Mouse (Mus musculus) heart, postnatal 0 days (tissue): ENCODE data around the gene Gm28038.

Experiments
- CTCF ChIP-seq: IDR thresholded peaks from 2 replicates; pipeline ENCODE4 v1.5.1; 2016; ENCODE audit warnings: antibody characterized with exemption, control low read depth, low read depth
- EP300 ChIP-seq: IDR thresholded peaks from 2 replicates; pipeline ENCODE4 v1.6.1; 2016; ENCODE audit warnings: antibody characterized with exemption, low read depth

DNA sequence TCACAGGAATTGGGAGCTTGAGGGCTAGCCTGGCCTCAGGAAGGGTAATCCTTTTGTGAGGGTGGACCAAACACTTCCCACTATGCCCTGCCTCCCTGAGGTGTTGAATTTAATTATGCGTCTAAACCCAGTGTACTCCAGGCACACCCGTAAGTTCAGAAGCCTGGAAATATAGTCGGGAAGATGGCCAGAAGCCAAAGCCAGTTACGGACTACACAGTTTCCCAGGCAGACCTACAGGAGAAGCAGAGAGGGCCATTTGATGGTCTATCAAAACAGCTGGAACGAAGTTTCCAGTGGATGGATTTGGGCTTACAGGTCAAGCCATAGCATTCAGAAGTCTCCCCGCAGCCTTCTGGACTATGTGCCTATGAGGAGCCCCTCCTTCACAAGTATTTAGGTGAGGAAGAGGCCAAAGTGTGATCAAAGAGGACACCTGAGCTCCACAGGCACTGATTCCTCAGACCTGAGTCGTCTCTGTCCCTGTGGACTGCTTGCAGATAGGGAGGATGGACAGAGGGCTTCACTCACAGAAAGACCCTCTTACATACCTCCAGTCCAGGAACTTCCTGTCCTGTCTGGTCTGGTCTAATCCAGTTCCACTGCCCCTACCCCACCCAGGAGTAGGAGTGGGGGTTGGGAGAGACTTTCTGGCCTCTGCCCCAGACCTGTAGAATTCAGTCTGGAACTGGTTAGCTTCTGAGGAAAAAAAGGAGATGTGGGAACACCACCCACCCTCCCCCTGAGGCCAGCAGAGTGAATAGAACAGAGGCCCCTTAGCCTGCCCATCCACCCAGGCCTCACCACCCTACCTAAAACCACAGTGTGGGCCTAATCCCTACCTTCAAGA lies 15.9 kb upstream of the Gm28038 start:
- no peak for TF ChIP-seq CTCF
- TF ChIP-seq EP300: no peak
